Mouse (Mus musculus): ENCODE measurements around the gene Tomm40.
A peak's percentile ranks its signal among the peaks of the same experiment; 100 is the strongest.

Tomm40 gene

DNA sequence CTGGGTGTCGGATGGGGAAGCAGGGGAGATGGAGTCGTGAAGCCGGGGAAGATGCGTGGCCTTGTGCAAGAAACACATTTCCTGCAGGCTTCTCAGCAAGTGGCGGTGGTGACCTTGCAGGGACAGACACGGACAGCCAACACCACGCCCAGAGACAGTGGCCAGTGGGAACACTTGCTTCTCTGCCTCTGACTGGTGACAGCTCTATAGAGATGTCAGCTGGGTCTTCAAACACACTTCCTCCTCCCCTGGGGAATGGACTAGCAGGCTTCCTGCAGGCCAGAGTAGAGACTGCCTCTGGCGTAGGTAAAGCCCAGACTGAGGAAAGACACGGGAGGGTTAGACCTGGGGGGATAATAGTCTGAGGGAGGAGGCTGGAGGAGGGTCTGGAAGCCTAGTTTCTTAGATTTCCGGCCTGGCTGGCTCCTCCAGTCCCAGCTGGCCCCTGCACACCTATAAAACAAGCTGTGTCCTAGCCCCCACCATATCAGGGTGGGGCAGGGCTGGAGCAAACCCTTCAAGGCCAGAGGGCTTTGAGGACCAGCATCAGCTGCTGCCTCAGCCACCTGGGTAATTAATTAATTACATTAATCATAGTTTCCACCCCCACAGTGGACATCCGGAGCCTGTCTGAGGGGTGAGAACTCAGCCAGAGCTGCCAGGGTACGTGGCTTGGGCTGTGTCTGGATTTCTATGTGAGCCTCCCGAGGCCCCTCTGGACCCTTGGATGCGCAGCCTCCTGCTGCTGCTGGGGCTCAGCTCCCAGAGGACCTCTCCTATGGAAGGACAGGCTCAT is 29.6 kb upstream of the Tomm40 start:
- no peak for DNase-seq (ENCODE audit: extremely low spot score)

DNA sequence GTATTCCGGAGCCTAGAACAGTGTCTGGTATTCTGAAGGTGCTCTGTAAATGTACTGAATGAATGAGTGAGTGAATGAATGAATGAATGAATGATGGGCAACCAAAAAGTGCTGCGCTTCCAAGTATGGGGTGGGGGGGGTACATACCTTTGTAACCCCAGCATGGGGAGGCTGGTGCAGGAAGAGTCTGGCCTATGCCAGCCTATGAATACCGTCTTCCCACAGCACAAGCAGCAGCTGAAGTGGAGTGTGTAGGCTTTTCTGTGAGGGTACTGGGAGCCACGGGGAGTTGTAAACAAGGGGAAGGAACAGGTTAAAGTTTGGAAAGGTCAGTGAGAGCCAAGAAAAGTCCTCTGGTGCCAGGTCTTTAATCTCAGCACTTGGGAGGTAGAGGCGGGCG is 28.6 kb upstream of the Tomm40 start:
- DNase-seq (ENCODE audit: extremely low spot score): no peak

DNA sequence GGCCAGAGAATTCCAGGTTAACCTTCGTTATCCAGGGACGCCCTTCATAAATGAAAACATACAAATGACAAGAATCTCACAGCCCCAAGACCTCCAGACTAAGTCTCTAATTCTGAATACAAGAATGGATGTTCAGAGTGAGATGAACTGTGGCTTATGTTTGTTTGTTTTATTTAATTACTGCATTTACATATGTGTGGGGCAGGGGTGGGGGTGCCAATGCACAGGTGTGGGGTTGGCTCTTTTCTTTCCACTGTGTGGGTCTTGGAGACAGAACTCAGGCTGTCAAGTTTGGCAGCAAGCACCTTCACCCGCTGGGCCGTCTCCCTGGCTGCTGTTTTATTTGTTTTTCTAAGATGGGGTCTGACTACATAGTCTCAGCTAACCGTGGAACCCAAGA is 27.2 kb upstream of the Tomm40 start:
- DNase-seq (ENCODE audit: extremely low spot score): no peak

DNA sequence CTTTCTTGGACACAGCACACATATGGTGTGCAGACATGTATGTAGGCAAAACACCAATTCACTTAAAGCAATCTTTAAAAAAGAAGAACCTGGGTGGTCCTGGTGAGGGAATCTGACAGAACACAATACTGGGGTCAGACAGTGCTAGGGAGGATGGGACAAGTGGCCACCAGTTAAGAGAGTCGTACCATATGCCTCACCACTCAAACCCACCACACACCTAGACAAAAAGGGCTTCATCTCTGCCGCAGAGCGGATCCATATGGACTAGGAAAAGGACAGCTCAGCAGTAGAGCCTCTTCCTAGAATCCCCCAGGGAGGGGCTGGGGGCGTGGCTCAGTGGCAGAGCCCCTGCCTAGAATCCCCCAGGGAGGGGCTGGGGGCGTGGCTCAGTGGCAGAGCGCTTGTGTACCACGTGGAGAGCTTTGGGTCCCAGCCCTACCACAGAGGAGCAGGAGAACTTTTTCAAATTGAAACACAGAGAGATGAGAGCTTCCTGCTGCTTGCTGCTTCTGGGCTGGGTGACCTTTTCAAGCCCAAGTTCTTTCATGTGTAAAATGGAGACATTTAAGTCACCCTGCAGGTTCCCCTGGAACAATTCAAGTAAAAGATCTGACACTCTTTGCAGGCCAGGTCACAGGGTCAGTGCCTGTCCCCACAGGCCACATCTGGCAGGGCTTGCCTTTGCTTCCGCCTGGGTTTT is 26.2 kb upstream of the Tomm40 start:
- DNase-seq (ENCODE audit: extremely low spot score): peak; percentile 76

DNA sequence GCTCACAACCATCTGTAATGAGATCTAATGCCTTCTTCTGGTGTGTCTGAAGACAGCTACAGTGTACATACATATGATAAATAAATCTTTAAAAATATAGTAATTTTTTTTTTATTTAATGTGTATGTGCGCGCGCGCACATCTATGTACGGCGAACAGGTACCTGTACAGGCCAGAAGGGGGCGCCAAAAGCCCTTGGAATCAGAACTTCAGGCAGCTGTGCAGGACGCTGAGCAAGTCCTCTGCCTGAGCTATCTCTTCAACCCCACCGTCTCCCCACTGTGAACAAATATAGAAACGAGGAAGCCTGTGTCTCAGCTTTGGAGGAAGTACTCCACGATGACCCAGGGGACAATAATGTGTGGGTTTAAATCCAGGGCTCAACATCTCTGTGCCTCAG is 25.0 kb upstream of the Tomm40 start:
- no peak for DNase-seq (ENCODE audit: extremely low spot score)

DNA sequence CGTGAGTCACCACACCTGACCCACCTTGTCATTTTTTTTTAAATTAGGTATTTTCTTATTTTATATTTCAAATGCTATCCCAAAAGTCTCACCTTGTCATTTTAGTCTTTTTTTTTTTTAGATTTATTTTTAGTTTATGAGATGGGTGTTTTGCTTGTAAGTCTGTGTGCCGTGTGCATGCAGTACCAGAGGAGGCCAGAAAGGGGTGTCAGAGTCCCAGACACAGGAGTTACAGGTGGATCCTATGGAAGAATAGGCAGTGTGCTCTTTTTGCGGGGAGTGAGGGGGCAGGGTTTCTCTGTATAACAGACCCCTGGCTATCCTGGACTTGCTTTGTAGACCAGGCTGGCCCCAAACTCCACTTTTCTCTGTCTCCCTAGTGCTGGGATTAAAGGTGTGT is 23.5 kb upstream of the Tomm40 start:
- no peak for DNase-seq (ENCODE audit: extremely low spot score)

DNA sequence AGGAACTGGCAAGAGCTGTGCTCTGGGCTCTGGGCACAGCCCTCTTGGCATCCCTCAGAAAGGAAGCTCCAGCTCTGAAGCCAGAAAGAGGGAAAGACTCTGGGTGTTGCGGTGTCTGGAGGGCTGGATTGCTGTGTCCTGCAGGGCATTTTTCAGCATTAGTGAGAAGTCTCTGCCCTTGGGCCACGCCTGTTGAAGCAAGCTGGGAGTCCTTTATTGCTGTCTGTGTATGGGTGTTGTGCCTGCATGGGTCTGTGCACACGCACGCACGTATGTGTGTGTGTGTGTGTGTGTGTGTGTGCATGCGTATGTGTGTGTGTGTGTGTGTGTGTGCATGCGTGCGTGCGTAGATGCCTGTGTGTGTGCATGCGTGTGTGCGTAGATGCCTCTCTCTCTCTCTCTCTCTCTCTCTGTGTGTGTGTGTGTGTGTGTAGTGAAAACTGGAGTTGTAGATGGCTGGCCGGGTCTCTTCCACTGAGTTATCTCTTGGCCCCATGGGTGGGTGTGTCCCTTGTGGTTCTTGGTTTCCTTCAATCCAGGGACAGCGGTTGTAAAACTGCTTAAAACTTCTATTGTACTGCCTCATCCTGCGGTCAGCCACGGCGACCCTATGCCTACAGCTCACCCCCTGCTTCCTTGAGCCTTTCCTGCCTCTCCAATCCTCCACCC is 21.3 kb upstream of the Tomm40 start:
- no peak for DNase-seq (ENCODE audit: extremely low spot score)

DNA sequence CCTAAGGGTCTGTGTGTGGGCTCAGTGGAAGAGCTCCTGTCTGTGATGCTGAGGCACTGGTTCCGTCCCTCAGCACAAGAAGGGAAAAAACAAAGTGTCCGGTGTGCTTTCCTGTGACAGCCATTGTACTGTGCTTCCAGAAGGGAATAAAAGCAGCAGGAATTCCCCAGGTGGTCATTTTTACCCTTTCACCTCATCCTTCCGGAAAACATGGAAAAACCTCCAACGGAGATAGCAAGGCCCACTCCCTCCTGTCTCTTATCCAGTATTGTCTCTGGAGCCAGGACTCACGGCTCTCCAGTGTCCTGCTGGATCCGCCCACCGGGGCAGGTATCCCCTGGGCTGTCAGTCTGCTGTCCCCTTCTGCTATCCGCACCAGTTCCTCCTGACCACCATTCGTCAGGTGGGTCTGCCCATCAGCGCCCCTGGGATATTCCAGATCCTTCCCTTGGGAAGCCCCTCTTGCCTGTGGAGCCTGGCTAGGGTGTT is 19.0 kb upstream of the Tomm40 start:
- no peak for DNase-seq (ENCODE audit: extremely low spot score)

DNA sequence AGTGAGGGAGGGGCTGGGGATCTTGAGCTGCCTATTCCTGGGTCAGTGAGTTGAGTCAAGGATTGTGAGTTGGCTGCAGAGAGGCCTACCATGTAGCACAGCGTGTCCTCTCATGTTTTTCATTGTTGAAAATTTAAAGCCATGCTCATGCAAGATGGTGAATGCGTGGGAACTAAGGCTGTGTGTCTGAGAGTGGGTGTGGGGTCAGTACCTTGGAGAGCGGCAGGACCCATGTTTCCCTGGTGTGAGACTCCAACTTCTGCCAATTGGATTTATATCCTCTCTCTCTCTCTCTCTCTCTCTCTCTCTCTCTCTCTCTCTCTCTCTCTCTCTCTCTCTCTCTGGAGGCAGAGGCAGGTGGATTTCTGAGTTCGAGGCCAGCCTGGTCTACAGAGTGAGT is 11.3 kb upstream of the Tomm40 start:
- DNase-seq (ENCODE audit: extremely low spot score): no peak

DNA sequence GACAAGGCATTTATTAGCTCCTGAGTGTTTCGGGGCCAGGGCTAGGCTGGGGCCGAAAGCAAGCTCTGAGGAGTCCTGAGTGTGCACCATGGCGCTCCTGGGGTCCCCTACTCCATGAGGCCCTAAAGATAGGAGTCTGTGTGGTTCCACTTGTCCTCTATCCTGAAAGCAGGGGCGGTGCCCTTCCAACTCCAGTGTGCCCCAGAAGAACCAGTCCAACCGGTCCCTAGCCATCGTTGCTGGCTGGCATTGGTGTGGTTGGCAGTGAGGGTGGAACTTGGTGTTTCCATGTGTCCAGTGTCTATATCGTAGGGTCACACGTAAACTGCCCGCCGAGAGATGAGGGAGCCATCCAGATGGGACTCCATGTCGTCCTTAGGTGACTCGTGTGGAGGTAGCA is 8.9 kb upstream of the Tomm40 start:
- DNase-seq (ENCODE audit: extremely low spot score): no peak

DNA sequence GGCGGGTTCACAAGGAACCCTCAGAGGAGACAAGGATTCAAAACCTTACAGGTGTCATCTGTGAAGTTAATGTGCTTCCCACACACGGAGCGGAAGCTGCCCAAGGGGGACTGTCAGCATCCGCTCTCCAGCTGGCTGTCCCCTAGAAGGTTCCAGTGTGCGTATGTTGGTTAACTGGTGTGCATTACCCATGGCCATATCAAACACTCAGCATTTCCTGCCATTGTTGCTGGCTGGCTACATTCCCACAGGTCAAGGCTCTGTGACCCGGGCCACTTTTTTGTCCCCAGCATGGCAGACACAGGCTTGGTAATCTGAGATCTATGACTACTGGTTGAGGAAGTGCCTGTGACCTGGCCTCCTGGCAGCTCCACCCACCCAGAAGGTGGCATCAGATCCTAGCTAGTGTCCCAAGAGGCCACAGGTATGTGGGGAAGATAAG is 7.5 kb upstream of the Tomm40 start:
- no peak for DNase-seq (ENCODE audit: extremely low spot score)

DNA sequence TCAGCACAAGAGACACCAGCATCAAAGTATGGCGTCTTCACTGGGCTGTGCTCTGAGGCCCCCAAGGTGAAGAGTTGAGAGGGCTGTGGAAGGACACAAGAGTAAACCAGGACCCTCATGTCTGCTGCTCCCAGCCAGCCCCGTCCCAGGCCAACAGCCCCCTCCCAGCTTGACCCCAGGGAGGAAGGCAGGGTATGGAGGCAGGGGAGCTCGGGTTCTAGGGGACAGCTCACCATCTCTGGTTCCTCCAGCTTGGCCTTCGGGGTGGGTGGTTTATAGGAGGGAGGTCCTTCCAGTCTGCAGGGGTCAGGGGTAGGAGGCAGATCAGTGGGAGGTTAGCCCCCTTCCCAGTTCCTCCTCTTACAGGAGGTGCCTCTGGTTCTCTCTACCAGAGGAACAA is 4.0 kb upstream of the Tomm40 start:
- no peak for DNase-seq (ENCODE audit: extremely low spot score)

DNA sequence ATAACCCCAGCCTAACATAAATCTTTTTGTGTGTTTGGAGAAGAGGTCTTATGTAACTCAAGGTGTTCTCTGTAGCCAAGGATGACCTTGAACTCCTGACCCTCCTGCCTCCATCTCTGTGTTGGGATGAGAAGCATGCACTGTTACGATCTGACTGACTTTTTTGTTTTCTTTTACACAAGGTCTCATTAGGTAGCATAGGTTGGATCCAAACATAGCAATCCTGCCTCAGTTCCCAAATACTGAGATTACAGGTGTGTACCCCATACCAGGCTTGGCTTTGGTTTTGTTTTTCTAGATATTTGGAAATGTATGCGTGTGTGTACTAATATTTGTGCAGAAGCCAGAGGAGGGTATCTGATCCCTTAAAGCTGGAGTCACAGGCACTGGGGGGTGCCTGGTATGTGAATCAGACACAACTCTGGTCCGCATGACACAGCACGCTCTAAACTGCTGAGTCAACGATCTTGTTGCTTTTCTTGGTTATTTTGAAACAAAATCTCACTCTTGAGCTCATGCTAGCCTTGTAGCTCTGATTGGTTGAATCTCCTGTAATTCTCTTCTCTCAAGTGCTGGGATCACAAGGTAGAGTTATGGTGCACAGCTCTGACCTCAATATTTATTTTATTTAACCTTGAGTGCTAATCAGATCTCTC is 3.2 kb upstream of the Tomm40 start:
- DNase-seq (ENCODE audit: extremely low spot score): no peak

DNA sequence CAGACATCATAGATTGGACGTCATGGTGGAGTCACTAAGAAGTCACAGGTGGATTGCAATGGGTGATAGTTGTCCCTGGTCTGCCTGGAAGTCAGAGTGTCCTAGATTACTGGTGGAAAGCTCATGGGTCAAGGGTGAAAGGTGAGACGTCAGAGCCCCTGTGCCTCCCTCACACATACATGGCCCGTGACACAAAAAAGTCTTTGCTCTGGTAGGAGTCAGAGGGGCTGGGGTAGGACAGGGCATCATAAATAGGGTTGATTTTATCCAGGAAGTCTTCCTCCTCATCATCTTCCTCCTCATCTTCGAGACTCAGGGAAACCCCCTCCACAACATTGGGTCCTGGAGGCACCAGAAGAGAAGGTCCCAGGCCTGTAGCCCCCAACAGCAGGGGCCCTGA is 2.1 kb upstream of the Tomm40 start:
- DNase-seq (ENCODE audit: extremely low spot score): no peak

DNA sequence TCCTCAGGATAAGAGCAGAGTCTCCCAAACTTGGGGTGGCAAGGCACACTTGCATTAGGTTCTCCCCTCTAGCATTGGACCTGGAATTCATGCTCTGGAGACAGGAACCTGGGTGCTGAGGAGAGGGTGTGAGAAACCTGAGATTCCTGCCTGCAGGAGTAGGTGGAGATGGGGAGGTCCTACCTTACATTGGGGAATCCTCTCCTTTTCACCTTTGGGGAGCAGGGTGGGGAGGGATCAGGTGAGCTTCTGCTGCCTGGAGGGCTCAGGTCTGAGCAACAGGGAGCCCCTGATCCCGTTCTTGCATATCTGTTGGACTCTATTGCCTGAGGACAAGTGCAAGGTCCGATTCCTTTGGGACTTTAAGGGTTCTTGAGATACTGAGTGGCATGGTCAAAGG is 1.6 kb upstream of the Tomm40 start:
- no peak for DNase-seq (ENCODE audit: extremely low spot score)

DNA sequence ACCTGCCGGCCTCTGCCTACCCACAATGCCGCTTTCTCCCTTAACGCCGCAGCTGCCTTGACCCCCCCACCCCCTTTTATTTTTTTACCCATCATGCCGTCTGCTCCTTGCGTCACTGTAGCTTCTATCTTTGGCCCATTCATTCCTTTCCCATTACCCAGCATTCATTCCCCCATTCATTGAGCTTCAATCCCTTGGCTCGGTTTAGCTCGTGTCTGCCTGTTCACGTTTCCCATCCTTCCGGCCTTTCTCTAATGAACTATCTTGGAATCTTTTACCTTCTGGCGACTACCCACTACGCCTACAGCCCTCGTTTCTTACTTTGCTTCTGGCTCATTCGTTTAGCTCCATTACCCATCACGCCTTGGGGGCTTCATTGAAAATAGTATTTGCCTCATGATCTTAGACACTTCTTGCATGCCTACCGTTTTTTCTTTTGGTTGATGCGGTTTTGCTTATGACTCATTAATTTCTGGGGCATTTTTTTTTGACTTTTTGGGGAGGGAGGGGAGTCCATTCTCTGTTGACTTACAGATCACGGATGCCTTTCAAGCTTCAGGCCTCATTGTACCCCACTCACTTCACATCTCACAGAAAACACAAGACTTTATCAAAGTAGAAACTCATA is 931 bp upstream of the Tomm40 start:
- no peak for DNase-seq (ENCODE audit: extremely low spot score)

DNA sequence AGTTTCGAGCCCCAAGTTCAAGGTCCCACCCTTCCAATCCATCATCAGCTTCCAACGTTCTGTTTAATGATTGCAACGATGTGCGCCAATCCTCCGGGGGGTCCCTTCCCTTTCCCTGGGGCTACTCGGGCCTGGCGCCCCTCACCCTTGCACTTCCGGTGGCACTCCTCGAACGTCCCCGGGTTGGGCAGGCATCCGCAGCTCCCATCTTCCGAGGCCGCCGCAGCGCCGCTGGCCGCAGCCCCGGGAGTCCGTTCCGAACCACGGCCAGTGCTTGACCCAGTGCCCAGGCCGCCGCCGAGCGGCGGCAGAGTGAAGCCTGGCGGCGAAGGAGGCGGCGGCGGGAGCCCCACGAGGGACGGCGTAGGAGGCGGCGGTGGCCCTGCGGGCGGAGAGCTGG is 402 bp downstream of the Tomm40 start:
- DNase-seq (ENCODE audit: extremely low spot score): no peak

DNA sequence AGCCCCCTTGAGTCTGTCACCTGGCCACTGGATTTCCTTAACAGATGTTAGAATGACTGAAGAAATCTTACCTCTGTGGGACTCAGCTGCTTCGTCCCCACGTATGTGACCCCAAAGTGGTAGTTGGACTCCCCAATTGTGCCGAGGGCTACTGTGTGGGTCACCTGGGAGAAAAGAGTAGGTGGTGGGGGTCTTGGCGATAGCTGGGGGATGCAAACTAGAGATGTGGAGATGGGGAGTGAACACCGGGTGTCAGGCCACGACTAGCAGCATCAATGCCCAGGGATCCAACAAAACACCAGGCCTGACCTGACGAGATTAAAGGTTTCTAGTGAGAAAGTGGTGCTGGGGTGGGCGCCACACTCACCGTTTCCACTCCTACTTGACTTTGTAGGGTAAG is 1.6 kb downstream of the Tomm40 start:
- DNase-seq (ENCODE audit: extremely low spot score): no peak

DNA sequence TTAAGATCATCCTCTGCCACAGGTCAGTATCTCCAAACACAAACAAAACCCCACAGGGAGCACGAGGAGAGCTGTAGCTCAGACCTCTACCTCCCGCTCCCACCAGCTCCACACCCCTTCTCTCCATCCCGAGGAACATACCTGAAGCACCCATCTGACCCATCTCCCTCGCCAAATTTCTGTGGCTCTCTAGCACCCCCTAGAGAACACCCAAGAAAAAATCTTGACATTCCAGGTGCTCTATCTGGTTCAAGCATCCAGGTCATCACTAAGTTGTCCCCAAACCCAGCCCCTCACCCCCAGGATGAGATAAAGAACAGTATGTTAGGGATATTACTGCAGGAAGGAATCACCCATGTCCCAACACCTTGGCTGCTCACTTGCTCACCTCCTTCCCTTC is 2.0 kb downstream of the Tomm40 start:
- DNase-seq (ENCODE audit: extremely low spot score): peak; percentile 29

DNA sequence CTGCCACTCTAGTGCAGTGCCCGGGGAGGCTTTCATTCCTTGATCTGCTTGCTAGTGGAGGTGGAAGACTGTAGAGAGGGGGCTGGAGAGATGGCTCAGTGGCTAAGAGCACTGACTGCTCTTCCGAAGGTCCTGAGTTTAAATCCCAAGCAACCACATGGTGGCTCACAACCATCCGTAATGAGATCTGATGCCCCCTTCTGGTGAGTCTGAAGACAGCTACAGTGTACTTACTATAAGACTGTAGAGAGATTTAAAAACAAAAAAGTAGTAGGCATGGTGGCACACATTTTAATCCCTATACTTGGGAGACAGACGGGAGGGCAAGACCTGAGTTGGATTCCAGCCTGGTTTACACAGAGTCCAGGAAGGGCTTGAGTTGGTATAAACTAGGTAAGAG is 2.8 kb downstream of the Tomm40 start:
- DNase-seq (ENCODE audit: extremely low spot score): no peak

DNA sequence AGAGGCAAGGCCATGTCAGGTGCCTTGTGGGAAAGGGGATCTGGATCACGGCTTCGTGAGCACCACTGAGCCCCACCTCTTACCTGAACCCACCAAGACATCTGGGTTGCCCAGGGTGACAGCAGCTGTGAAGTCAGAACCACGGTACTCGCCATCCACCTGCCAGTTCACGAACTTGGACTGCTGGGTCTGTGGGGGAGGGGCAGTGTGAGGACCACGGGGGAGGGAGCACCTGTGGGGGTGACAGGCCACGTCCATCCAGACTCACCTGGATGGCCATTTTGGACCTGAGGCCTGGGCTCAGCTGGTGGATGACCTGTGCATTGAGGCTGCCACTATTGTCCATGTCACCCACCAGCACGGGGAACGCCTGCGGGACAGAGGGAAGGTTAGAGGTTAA is 4.6 kb downstream of the Tomm40 start:
- DNase-seq (ENCODE audit: extremely low spot score): no peak

DNA sequence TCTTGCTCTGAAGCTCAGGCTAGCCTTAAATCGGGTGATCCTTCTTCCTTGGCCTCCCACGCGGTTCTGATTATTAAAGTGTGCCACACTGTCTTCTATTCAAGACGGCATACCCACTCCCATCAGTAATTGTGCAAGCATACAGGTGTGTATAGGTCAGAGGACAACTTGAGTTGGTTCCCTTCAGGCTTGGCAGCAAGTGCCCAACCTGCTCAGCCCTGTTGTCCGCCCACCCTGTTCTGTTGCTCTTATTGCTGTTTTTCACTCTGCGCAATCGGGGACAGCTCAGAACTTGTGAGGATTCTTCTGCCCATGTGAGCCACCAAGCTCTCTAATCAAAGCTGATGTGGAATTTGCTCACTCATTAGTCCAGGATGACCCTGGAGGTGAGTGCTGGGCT is 10.0 kb downstream of the Tomm40 start:
- no peak for DNase-seq (ENCODE audit: extremely low spot score)

Data from embryo, embryonic 9.5 days (tissue).